Mouse (Mus musculus) testis, adult 2 months (tissue): ENCODE measurements around the gene Aoah.

ENCODE experiments used
- CTCF ChIP-seq: fragments of 200-500 bp; IDR thresholded peaks from 2 replicates; pipeline ENCODE4 v1.5.1; 2012; ENCODE audit warnings: low read depth, mild to moderate bottlenecking, inconsistent platforms, low read length, moderate library complexity; ENCODE audit not compliant: control insufficient read depth, insufficient read depth, insufficient replicate concordance
- POLR2A ChIP-seq: fragments of 200-500 bp; IDR thresholded peaks from 2 replicates; pipeline ENCODE4 v1.6.1; 2012; ENCODE audit warnings: low read depth, mild to moderate bottlenecking, inconsistent platforms, low read length, moderate library complexity; ENCODE audit not compliant: control insufficient read depth

DNA sequence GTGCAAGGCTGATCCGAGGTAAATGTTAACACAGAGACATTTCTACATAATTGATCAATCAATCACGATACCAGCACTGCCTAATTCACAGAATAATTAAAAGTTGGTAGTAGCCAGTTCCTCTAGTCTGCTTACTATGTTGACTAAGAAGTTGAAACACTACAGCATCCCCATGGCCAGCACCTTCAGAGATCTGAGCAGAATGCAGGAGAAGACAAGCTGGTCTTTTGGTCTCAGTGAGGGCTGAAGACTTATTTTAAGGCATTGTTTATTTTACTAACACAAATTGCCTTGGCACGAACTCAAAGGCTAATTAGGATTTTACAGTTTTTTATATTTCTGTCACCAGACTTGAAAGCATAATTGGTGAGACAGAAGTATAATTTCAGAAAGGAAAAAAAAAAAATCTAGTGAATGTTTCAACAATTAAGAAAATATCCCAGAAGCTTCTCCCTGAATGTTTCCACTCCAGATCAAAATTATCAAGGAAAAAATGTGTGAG lies 107.8 kb downstream of the Aoah start:
- TF ChIP-seq CTCF: no peak
- no peak for TF ChIP-seq POLR2A
